Mouse (Mus musculus): Measurements from ENCODE around the gene As3mt.

- no peak for TF ChIP-seq TAL1 (IDR thresholded peaks at IDR 0.05; ENCODE audit: low read length)
- no peak for TF ChIP-seq GATA1 (IDR thresholded peaks at IDR 0.05; ENCODE audit: low read length)
Observed at GRCm38 (mm10) chr19:46658348-46658747, 48.9 kb upstream of the As3mt start.

Data from erythroblast, embryonic 14.5 days (primary cell).